Mouse (Mus musculus) thymus, adult 18-20 months (tissue): ENCODE measurements around the gene Dapk2.
A peak's percentile ranks its signal among the peaks of the same experiment; 100 is the strongest.

Experiments
- DNase-seq, 2 experiments: peaks; one replicate each; pipeline ENCODE4 v3.0.0; 2022; ENCODE audit warnings: mixed read lengths in 2 of 2

The Dapk2 gene

GRCm38 (mm10) chr9:66144248-66144647, 13.8 kb upstream of the Dapk2 start:
- DNase-seq, result peak; percentile 22 to 24

GRCm38 (mm10) chr9:66146141-66146540, 11.9 kb upstream of the Dapk2 start:
- no peak for DNase-seq

GRCm38 (mm10) chr9:66152011-66152410, 6.0 kb upstream of the Dapk2 start:
- no peak for DNase-seq

- DNase-seq, result no peak
Observed at GRCm38 (mm10) chr9:66153594-66153993, 4.4 kb upstream of the Dapk2 start.

- no peak for DNase-seq
Observed at GRCm38 (mm10) chr9:66154013-66154412, 4.0 kb upstream of the Dapk2 start.

GRCm38 (mm10) chr9:66155534-66155933, 2.5 kb upstream of the Dapk2 start:
- DNase-seq, result no peak

- DNase-seq, result no peak
Observed at GRCm38 (mm10) chr9:66158885-66159430, 935 bp downstream of the Dapk2 start.

- DNase-seq, result no peak
Observed at GRCm38 (mm10) chr9:66160155-66160554, 2.1 kb downstream of the Dapk2 start.

- no peak for DNase-seq
Observed at GRCm38 (mm10) chr9:66162995-66163394, 5.0 kb downstream of the Dapk2 start.

GRCm38 (mm10) chr9:66167222-66167621, 9.2 kb downstream of the Dapk2 start:
- no peak for DNase-seq

GRCm38 (mm10) chr9:66168233-66168632, 10.2 kb downstream of the Dapk2 start:
- DNase-seq, result no peak

GRCm38 (mm10) chr9:66170506-66170905, 12.5 kb downstream of the Dapk2 start:
- DNase-seq, result no peak

GRCm38 (mm10) chr9:66171275-66171921, 13.4 kb downstream of the Dapk2 start:
- DNase-seq, result no peak

GRCm38 (mm10) chr9:66173316-66173855, 15.4 kb downstream of the Dapk2 start:
- DNase-seq, result no peak

- no peak for DNase-seq
Observed at GRCm38 (mm10) chr9:66174985-66175384, 17.0 kb downstream of the Dapk2 start.

GRCm38 (mm10) chr9:66177975-66178374, 20.0 kb downstream of the Dapk2 start:
- no peak for DNase-seq

- no peak for DNase-seq
Observed at GRCm38 (mm10) chr9:66179795-66180194, 21.8 kb downstream of the Dapk2 start.

- DNase-seq, result no peak
Observed at GRCm38 (mm10) chr9:66181126-66181825, 23.3 kb downstream of the Dapk2 start.

- DNase-seq, result no peak
Observed at GRCm38 (mm10) chr9:66181826-66182678, 24.0 kb downstream of the Dapk2 start.

GRCm38 (mm10) chr9:66182679-66182993, 24.6 kb downstream of the Dapk2 start:
- no peak for DNase-seq

- no peak for DNase-seq
Observed at GRCm38 (mm10) chr9:66183023-66183422, 25.0 kb downstream of the Dapk2 start.

- DNase-seq, result no peak
Observed at GRCm38 (mm10) chr9:66184572-66184971, 26.5 kb downstream of the Dapk2 start.

GRCm38 (mm10) chr9:66186426-66186825, 28.4 kb downstream of the Dapk2 start:
- DNase-seq, result no peak
